Mouse (Mus musculus): ENCODE data around the gene Zranb3.

The Zranb3 gene

DNA sequence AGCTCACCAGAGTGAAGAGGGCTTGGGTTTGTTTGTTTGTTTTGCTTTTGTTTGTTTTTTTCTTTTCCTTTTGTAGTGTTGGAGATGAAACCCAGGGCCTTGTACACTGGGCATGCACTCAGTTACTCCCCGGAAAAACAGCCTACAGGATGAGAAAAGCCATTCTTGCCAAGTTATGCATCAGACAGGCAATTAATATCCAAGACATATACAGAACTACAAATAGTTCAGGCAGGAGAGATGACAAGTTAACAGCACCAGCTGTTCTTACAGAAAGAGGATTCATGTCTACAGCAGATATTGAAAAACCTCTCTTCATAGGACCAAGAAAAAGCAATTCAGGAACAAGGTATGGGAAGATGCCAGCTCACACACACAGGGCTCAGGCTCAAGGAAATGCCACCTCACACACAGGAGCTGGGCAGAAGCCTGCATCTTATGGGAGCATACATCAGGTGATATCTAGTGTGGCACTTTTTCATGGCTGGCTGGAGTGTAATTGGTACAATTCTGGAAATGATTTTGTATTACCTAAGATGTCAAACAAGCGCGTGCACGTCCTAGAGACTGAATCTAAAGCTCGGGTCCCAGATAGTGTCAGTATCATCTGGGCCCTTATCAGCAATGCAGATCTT, 156.1 kb downstream of the Zranb3 start:
- no peak for DNase-seq (ENCODE audit: extremely low read depth, low read depth, low spot score)

DNA sequence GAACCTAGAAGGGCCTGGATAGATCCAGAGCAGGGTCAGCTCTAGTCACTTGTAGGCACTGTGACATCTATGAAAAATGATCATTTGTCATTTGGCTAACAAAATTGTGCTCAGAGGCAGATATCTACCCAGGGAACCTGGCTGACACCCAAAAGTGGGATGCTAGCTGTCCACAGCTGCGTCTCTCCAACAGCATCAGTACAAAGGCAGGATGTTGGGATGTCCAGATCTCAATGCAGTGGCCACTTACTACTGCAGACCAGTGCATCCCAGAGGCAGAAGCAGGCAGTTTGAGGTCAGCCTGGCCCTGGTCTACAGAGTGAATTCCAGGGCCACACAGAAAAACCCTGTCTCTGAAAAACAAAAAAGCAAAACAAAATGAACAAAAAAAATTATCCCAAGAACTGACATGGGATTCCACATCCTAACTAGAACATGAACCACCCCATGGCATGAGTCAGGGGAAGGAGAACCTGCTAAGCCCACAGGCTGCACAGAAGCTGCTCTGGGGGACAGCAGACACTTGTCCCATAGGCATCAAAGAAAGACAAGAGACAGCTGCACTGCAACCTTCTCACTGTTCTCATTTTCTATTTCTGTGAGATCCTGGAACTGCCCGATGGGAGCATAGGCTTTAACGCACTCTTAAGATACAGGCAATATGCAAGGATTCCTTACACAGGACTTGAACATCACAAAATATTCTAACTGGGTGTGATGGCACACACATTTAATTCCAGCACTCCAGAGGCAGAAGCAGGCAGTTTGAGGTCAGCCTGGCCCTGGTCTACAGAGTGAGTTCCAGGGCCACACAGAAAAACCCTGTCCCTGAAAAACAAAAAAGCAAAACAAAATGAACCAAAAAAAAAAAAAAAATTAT, 156.9 kb downstream of the Zranb3 start:
- DNase-seq (ENCODE audit: extremely low read depth, low read depth, low spot score), result no peak

DNA sequence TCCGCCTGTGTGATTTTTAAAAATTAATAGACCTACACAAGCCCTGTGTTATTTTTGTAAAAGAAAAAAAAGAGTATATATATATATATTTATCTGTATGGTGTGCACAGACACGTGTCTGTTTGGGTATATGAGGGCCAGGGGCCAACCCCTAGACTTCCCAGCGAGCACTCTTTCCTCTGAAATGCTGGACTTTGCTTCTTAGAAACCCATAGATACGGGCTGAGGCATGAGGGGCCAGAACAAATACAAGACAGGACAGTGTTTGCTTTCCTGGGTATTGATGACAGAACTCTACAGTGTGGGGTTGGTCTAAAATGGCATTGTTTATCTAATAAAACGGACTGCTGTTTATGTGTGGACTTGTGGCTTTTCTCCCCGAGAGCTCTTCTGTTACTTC, 159.3 kb downstream of the Zranb3 start:
- DNase-seq (ENCODE audit: extremely low read depth, low read depth, low spot score), result no peak

- no peak for DNase-seq (ENCODE audit: extremely low read depth, low read depth, low spot score)
These were observed 160.6 kb downstream of the Zranb3 start for GRCm38 (mm10) chr1:127942231-127942630.

- DNase-seq (ENCODE audit: extremely low read depth, low read depth, low spot score), result no peak
These were observed 165.6 kb downstream of the Zranb3 start for GRCm38 (mm10) chr1:127937277-127937676.

- DNase-seq (ENCODE audit: extremely low read depth, low read depth, low spot score), result no peak
These were observed 168.5 kb downstream of the Zranb3 start for GRCm38 (mm10) chr1:127934322-127934721.

DNA sequence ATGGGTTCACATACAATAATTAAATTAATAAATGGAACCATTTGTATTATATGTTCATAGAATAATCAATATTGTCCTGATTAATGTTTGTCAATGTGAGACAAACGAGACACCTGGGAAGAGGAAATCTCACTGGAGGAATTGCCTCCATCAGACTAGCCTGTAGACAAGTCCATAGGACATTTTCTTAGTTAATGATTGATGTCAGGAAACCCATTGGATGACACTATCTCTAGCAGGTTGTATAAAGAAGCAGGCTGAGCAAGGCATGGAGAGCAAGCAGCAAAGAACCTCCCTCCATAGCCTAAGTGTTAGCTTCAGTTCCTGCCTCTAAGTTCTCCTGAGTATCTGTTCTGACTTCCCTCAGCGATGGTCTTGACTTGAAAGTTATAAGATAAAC, 169.4 kb downstream of the Zranb3 start:
- no peak for DNase-seq (ENCODE audit: extremely low read depth, low read depth, low spot score)

- DNase-seq (ENCODE audit: extremely low read depth, low read depth, low spot score), result no peak
These were observed 187.0 kb downstream of the Zranb3 start for GRCm38 (mm10) chr1:127915802-127916201.

- DNase-seq (ENCODE audit: extremely low read depth, low read depth, low spot score), result no peak
These were observed 187.5 kb downstream of the Zranb3 start for GRCm38 (mm10) chr1:127915316-127915715.

DNA sequence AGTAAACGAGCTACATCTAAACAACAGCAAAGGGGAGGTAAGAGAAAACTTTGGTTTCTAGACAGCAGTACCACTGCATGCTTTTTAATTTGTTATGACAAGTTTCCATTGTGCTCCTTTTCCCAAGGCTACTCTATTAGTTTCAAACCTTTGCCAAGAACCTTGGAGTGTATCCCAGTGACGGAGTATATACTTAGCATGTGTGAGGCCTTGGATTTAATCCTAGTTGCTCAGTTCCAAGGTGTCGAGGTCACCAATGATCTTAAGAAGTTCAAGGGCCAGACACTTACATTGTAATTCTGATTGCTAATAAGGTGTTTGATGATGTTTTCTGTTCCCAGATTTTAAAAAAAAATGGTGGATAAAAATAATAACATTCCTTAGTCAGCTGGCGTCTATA, 189.7 kb downstream of the Zranb3 start:
- peak; percentile 54 for DNase-seq (ENCODE audit: extremely low read depth, low read depth, low spot score)

DNA sequence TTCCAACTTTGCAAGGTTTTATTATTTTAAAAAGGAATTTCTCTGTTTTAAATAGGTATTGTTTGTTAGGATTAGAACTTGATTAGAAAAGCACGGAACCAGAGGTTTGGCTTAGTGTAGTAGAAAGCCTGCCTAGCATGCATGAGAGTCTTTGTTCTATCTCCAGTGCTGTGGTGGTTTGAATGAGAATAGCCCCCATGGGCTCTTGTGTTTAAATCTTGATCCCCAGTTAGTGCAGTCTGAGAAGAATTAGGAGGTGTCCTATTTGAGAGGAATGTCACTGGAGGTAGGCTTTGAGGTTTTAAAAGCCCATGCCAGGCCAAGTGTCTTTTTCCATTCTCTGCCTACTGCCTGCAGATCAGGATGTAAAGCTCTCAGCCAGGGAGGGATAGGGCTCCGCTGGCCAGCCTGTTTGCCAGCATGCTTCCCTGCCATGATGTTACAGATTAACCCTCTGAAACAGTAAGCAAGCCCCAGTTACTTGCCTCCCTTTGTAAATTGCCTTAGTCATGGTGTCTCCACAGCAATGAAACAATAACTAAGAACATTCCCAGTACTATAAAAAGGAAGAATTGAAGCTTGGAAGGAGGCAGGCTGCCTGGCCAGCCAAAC, 198.0 kb downstream of the Zranb3 start:
- DNase-seq (ENCODE audit: extremely low read depth, low read depth, low spot score), result no peak

All from fat pad, adult 2 months (tissue).